Mouse (Mus musculus): Measurements from ENCODE around the gene P2rx6.

Gene P2rx6

DNA sequence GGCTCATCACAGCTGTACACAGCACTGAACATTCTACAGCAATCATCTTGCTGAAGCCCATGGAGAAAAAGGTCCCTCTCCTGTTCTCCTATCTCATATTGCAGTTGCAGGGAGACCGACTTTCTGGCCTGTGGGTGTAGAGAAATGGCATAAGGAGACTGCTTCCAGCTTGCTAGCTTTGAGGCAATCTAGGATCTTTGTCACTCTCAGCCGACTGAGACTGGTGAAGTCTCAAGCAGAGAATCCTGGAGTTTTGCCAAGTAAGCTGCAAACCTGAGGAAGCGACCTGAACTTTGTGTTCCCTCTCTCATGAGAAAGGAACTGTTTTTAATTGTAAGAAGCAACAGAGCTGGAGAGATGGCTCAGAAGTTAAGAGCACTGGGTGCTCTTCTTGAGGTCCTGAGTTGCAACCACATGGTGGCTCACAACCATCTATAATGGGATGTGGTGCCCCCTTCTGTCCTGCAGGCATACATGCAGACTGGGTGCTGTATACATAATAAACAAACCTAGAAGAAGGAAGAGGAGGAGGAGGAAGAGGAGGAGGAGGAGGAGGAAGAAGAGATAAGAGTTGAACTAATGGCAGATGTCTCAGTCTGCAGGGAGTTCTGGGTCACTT lies 39.4 kb downstream of the P2rx6 start:
- TF ChIP-seq GATA4 (IDR thresholded peaks at IDR 0.05; ENCODE audit: insufficient replicate concordance, low read length) = no peak

GRCm38 (mm10) chr16:17604941-17605340 lies 43.3 kb downstream of the P2rx6 start:
- no peak for TF ChIP-seq GATA4 (IDR thresholded peaks at IDR 0.05; ENCODE audit: insufficient replicate concordance, low read length)

DNA sequence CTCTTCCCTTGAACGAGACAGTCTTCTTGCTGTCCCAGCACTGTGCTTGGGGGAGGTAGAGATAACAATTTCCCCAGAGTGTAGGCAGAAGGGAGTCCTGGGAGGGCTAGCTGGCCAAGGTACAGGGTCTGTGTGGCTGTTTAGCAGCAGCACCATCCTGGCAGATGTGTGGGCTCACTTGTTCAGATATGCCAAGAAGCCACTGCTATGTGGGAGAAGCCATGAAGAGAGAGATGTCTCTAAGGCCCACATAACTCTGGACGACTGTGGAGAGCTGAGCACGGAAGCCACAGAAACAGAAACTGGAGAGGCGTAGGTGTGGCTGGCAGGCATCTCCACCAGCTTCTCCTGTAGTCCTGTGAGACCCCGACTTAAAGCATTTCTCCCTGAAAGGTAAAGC lies 44.0 kb downstream of the P2rx6 start:
- TF ChIP-seq GATA4 (IDR thresholded peaks at IDR 0.05; ENCODE audit: insufficient replicate concordance, low read length) = no peak

GRCm38 (mm10) chr16:17611383-17611782 lies 49.7 kb downstream of the P2rx6 start:
- TF ChIP-seq GATA4 (IDR thresholded peaks at IDR 0.05; ENCODE audit: insufficient replicate concordance, low read length) = no peak

DNA sequence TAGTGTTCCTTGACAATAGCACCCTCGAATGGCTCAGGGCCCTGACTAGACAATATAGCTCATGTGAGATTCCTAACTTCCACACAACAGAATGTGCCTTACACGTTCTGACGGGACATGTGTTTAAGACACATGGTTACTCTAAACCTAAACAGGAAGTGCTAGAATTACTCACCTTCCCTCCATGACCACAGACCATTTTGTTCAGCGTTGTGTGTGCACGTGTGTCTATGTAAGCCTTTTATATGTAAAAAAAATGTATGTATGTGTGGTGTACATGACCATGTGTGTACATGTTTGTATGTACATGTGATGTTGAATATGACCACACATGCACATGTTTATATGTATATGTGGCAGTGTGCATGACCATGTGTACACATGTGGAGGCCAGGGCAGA lies 54.5 kb downstream of the P2rx6 start:
- TF ChIP-seq GATA4 (IDR thresholded peaks at IDR 0.05; ENCODE audit: insufficient replicate concordance, low read length) = no peak

- no peak for TF ChIP-seq GATA4 (IDR thresholded peaks at IDR 0.05; ENCODE audit: insufficient replicate concordance, low read length)
Measured at GRCm38 (mm10) chr16:17617922-17618565, 56.4 kb downstream of the P2rx6 start.

DNA sequence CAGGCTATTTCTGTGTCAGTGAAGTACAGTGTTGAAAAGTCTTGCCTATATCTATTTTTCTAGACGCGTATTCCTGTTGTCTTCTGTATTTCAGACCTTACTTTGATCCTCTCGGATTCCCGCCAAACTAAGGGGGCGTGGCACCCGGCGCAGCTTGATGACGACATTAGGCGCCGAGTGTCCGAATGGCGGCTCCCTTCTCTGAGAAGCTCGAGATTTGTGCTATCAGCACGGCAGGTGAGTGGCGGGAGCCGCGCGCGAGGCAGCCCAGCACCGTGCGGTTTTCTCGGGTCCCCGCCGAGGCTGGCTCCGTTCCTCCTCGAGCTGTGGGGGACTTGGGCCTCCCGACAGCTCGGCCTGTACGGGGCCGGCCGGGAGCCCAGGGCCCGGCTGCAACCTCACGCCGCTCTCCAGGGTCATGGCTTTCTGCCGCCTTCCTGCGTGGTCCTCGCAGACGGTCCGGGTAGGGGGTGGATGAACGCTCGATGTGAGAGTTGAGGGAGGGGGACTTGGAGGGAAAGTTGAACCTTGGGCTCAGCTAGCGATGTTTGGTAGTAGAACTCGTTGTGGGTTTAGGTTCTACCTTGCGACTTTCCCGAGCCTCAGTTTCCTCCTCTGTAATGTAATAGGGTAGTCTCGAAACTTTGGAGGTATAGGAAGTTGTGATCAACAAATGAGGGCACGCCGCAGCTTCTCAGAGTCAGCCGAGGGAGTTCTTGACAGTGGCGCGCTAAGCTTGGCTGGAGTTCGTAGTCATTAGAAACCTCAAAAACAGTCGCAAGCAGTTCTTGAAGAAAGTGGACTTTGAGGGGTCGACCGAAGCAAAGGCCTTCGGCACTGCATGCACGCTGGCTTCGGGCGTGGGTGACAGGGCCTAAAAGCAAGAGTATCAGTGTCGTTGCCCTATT lies 57.8 kb downstream of the P2rx6 start, which contains the start of gene Smpd4:
Gene Smpd4, plus strand, starts transcription at position 157 of the 908 bp plus-strand sequence.
- no peak; the same call in 1 of the 2 replicates for TF ChIP-seq GATA4 (IDR thresholded peaks at IDR 0.05; ENCODE audit: insufficient replicate concordance, low read length)

DNA sequence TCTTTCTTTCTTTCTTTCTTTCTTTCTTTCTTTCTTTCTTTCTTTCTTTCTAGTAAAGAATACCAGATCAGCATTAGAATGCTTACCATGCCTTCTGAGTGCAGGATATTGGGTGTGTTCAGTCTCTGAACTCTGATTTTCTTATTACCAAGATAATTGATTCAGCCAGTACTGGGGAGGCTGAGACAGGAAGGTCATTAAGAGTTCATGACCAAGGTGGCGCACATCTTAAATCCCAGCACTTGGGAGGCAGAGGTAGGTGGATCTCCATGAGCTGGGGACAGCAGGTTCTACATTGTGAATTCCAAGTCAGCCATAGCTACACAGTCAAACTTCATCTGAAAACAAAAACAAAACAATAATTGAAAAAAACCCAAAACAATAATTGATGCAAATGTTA lies 60.3 kb downstream of the P2rx6 start:
- TF ChIP-seq GATA4 (IDR thresholded peaks at IDR 0.05; ENCODE audit: insufficient replicate concordance, low read length) = no peak

GRCm38 (mm10) chr16:17625488-17626268 lies 64.0 kb downstream of the P2rx6 start:
- TF ChIP-seq GATA4 (IDR thresholded peaks at IDR 0.05; ENCODE audit: insufficient replicate concordance, low read length) = no peak

DNA sequence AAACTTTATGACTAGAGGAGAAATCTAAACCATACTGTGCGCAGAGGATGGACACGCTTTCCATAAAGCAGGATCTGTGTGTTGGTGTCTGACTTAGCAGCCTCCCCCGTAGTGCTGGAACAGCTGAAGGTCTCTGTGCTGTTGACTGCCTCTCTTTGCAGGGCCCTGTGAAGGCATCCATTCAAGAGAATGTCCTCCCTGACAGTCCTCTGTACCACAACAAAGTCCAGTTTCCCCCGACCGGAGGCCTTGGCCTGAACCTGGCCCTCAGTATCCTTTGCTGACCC lies 64.5 kb downstream of the P2rx6 start:
- no peak for TF ChIP-seq GATA4 (IDR thresholded peaks at IDR 0.05; ENCODE audit: insufficient replicate concordance, low read length)

Data from liver, adult (tissue).